Mouse (Mus musculus) forebrain, embryonic 10.5 days (tissue): ENCODE measurements around the gene Ccdc80. TPM values are rescaled to one million over a fixed set of nuclear protein-coding genes. Genes with fewer than 3 reads are reported as not detected.

Source experiments
- DNase-seq: peaks from one replicate; pipeline ENCODE4 v3.0.0-alpha.2; 2017; ENCODE audit warnings: low spot score; ENCODE audit errors: extremely low spot score
- H3K27ac ChIP-seq: fragments of 300-500 bp; sonication (generic); 2 replicates; pipeline ENCODE4 v1.5.1; 2016; ENCODE audit warnings: mild to moderate bottlenecking
- H3K27me3 ChIP-seq: fragments of 300-500 bp; sonication (generic); 2 replicates; pipeline ENCODE4 v1.6.1; 2016; ENCODE audit warnings: mild to moderate bottlenecking; ENCODE audit not compliant: poor library complexity, severe bottlenecking
- H3K36me3 ChIP-seq: fragments of 300-500 bp; sonication (generic); replicated peaks from 2 replicates; pipeline ENCODE4 v1.6.1; 2016; ENCODE audit warnings: mild to moderate bottlenecking, moderate library complexity
- H3K4me1 ChIP-seq: fragments of 300-500 bp; sonication (generic); 2 replicates; pipeline ENCODE4 v1.6.1; 2016
- H3K4me3 ChIP-seq: fragments of 300-500 bp; sonication (generic); 2 replicates; pipeline ENCODE4 v1.5.1; 2016; ENCODE audit warnings: mild to moderate bottlenecking, moderate library complexity
- H3K9me3 ChIP-seq: fragments of 300-500 bp; sonication (generic); 2 replicates; pipeline ENCODE4 v1.6.1; 2016; ENCODE audit warnings: mild to moderate bottlenecking, moderate library complexity
- WGBS: fragments of 180-500 bp; shearing (Covaris S2); methylation state at CpG from one replicate; pipeline ENCODE4 v1.1.7; 2016; 5-methylcytosine and 5-hydroxymethylcytosine counted together
- polyA plus RNA-seq: library from polyadenylated mRNA; unstranded; fragments of >200 nt; fragmentation: Nextera tagmentation; extraction: Ambion mirVana; gene quantifications from 2 replicates; pipeline ENCODE4 v1.2.1, GENCODE M21; 2016

Gene Ccdc80
- 11.7 and 14.0 TPM in 2 replicates for polyA plus RNA-seq

GRCm38 (mm10) chr16:45093137-45093731, at the start of gene Ccdc80:
Ccdc80 (plus strand) TSS chr16:45093402.
- no peaks in the 10 kb centered on the region for H3K27me3 ChIP-seq
- peak within 1 kb of the TSS; percentile 46 for H3K4me3 ChIP-seq
- 43% methylated on average over 6 of the region's 6 CpGs for WGBS
- H3K27ac ChIP-seq: peak within 1 kb of the TSS; percentile 83
- H3K9me3 ChIP-seq: no peaks in the 10 kb centered on the region
- no peak for DNase-seq
- no peaks in the 10 kb centered on the region for H3K36me3 ChIP-seq
- H3K4me1 ChIP-seq: peaks cover 25% of the 10 kb centered on the region

GRCm38 (mm10) chr16:45044844-45045243, 48.4 kb upstream of the Ccdc80 start:
- DNase-seq: no peak
- WGBS: 61% methylated on average over 3 of the region's 3 CpGs
- H3K9me3 ChIP-seq: no peaks in the 10 kb centered on the region
- H3K36me3 ChIP-seq: no peaks in the 10 kb centered on the region
- no peaks in the 10 kb centered on the region for H3K4me1 ChIP-seq
- H3K4me3 ChIP-seq: no peak overlapping the region
- H3K27me3 ChIP-seq: no peaks in the 10 kb centered on the region
- no peak overlapping the region for H3K27ac ChIP-seq

- Histone ChIP-seq H3K36me3 (no peaks in the 10 kb centered on the region), H3K27ac (no peak overlapping the region), H3K27me3 (no peaks in the 10 kb centered on the region), H3K9me3 (no peaks in the 10 kb centered on the region), H3K4me3 (no peak overlapping the region), H3K4me1 (no peaks in the 10 kb centered on the region)
- 97% methylated on average over 7 of the region's 7 CpGs for WGBS
- DNase-seq: no peak
Measured at GRCm38 (mm10) chr16:45057222-45057621, 36.0 kb upstream of the Ccdc80 start.

- no peak overlapping the region for H3K4me3 ChIP-seq
- no peak for DNase-seq
- WGBS: 85% methylated on average over 4 of the region's 4 CpGs
- H3K36me3 ChIP-seq: no peaks in the 10 kb centered on the region
- no peaks in the 10 kb centered on the region for H3K9me3 ChIP-seq
- no peaks in the 10 kb centered on the region for H3K4me1 ChIP-seq
- H3K27ac ChIP-seq: no peak overlapping the region
- no peaks in the 10 kb centered on the region for H3K27me3 ChIP-seq
Measured at GRCm38 (mm10) chr16:45057922-45058321, 35.3 kb upstream of the Ccdc80 start.

GRCm38 (mm10) chr16:45061140-45061539, 32.1 kb upstream of the Ccdc80 start:
- no peaks in the 10 kb centered on the region for H3K27me3 ChIP-seq
- WGBS: 73% methylated on average over 3 of the region's 3 CpGs

GRCm38 (mm10) chr16:45070383-45071083, 22.7 kb upstream of the Ccdc80 start:
- H3K4me3 ChIP-seq: no peak overlapping the region
- no peaks in the 10 kb centered on the region for H3K9me3 ChIP-seq
- DNase-seq: no peak
- WGBS: 86% methylated on average over 8 of the region's 8 CpGs
- H3K36me3 ChIP-seq: no peaks in the 10 kb centered on the region
- no peaks in the 10 kb centered on the region for H3K27me3 ChIP-seq
- no peak overlapping the region for H3K27ac ChIP-seq
- no peaks in the 10 kb centered on the region for H3K4me1 ChIP-seq

More at GRCm38 (mm10) chr16:45061140-45061539, 32.1 kb upstream of the Ccdc80 start:
- H3K27ac ChIP-seq: no peak overlapping the region
- H3K36me3 ChIP-seq: no peaks in the 10 kb centered on the region
- no peak overlapping the region for H3K4me3 ChIP-seq
- DNase-seq: no peak
- no peaks in the 10 kb centered on the region for H3K9me3 ChIP-seq
- H3K4me1 ChIP-seq: no peaks in the 10 kb centered on the region

- no peak overlapping the region for H3K27ac ChIP-seq
- H3K4me3 ChIP-seq: no peak overlapping the region
- WGBS: 76% methylated on average over 2 of the region's 2 CpGs
Measured at GRCm38 (mm10) chr16:45071424-45071823, 21.8 kb upstream of the Ccdc80 start.

GRCm38 (mm10) chr16:45077517-45078080, 15.6 kb upstream of the Ccdc80 start:
- Histone ChIP-seq H3K27me3 (no peaks in the 10 kb centered on the region), H3K4me3 (no peak overlapping the region), H3K36me3 (no peaks in the 10 kb centered on the region), H3K4me1 (no peaks in the 10 kb centered on the region), H3K27ac (no peak overlapping the region), H3K9me3 (no peaks in the 10 kb centered on the region)
- DNase-seq: no peak
- WGBS: 81% methylated on average over 6 of the region's 6 CpGs

More at GRCm38 (mm10) chr16:45071424-45071823, 21.8 kb upstream of the Ccdc80 start:
- H3K27me3 ChIP-seq: no peaks in the 10 kb centered on the region
- H3K36me3 ChIP-seq: no peaks in the 10 kb centered on the region
- no peak for DNase-seq
- H3K4me1 ChIP-seq: no peaks in the 10 kb centered on the region
- H3K9me3 ChIP-seq: no peaks in the 10 kb centered on the region

- H3K4me1 ChIP-seq: no peaks in the 10 kb centered on the region
- no peaks in the 10 kb centered on the region for H3K9me3 ChIP-seq
- no peaks in the 10 kb centered on the region for H3K27me3 ChIP-seq
- no peak overlapping the region for H3K4me3 ChIP-seq
- H3K27ac ChIP-seq: no peak overlapping the region
- no peak for DNase-seq
- WGBS: 67% methylated on average over 2 of the region's 2 CpGs
- no peaks in the 10 kb centered on the region for H3K36me3 ChIP-seq
Measured at GRCm38 (mm10) chr16:45079322-45079721, 13.9 kb upstream of the Ccdc80 start.

- Histone ChIP-seq H3K4me1 (peaks cover 9% of the 10 kb centered on the region), H3K4me3 (no peak overlapping the region), H3K9me3 (no peaks in the 10 kb centered on the region), H3K36me3 (no peaks in the 10 kb centered on the region), H3K27me3 (no peaks in the 10 kb centered on the region), H3K27ac (no peak overlapping the region)
- DNase-seq: no peak
- 78% methylated on average over 1 of the region's 1 CpGs for WGBS
Measured at GRCm38 (mm10) chr16:45088842-45089241, 4.4 kb upstream of the Ccdc80 start.

GRCm38 (mm10) chr16:45090005-45090404, 3.2 kb upstream of the Ccdc80 start:
- Histone ChIP-seq H3K27me3 (no peaks in the 10 kb centered on the region), H3K4me3 (no peak overlapping the region), H3K27ac (no peak overlapping the region), H3K4me1 (peaks cover 19% of the 10 kb centered on the region), H3K9me3 (no peaks in the 10 kb centered on the region), H3K36me3 (no peaks in the 10 kb centered on the region)
- peak; percentile 67 for DNase-seq
- 13% methylated on average over 10 of the region's 10 CpGs for WGBS

- WGBS: 16% methylated on average over 9 of the region's 9 CpGs
- H3K27me3 ChIP-seq: no peaks in the 10 kb centered on the region
- H3K27ac ChIP-seq: peak overlapping the region; percentile 83
- H3K36me3 ChIP-seq: no peaks in the 10 kb centered on the region
- peaks cover 33% of the 10 kb centered on the region for H3K4me1 ChIP-seq
- no peaks in the 10 kb centered on the region for H3K9me3 ChIP-seq
- peak overlapping the region; percentile 46 for H3K4me3 ChIP-seq
- DNase-seq: no peak
Measured at GRCm38 (mm10) chr16:45094136-45094756, 1.0 kb downstream of the Ccdc80 start.

GRCm38 (mm10) chr16:45095030-45095429, 1.8 kb downstream of the Ccdc80 start:
- Histone ChIP-seq H3K27me3 (no peaks in the 10 kb centered on the region), H3K4me3 (no peak overlapping the region), H3K4me1 (peaks cover 33% of the 10 kb centered on the region), H3K27ac (0 out of 2 replicates have a peak overlapping the region, but pooled peaks have one; percentile 83), H3K9me3 (no peaks in the 10 kb centered on the region), H3K36me3 (no peaks in the 10 kb centered on the region)
- no peak for DNase-seq
- 93% methylated on average over 13 of the region's 13 CpGs for WGBS
